Mouse (Mus musculus) adrenal gland (tissue): ENCODE data around the gene 5730522E02Rik.
"Not testable (repeated sequence)": the region's sequence is repeated elsewhere in the genome, so short reads cannot be mapped to it uniquely, and the experiment has no call there.

Experiments used
- intact Hi-C: fragments of 180-260 bp; cut with DNase I; formaldehyde crosslinking; loops from one replicate; pipeline ENCODE4 v1.15.1; 2025
- long read RNA-seq, 2 experiments: library from polyadenylated mRNA; unstranded; transcript quantifications; one replicate each; pipeline ENCODE4 v2.0.0; 2020; ENCODE audit warnings: borderline replicate concordance in 1 of 2; ENCODE audit not compliant: insufficient replicate concordance in 1 of 2

The 5730522E02Rik gene
- long read RNA-seq, experiment 1 = 0 reads
- long read RNA-seq, experiment 2, partial matches to known transcripts = 0 of 2 reads
- long read RNA-seq, experiment 2, other reads (novel, unspliced or antisense) = 2 of 2 reads

DNA sequence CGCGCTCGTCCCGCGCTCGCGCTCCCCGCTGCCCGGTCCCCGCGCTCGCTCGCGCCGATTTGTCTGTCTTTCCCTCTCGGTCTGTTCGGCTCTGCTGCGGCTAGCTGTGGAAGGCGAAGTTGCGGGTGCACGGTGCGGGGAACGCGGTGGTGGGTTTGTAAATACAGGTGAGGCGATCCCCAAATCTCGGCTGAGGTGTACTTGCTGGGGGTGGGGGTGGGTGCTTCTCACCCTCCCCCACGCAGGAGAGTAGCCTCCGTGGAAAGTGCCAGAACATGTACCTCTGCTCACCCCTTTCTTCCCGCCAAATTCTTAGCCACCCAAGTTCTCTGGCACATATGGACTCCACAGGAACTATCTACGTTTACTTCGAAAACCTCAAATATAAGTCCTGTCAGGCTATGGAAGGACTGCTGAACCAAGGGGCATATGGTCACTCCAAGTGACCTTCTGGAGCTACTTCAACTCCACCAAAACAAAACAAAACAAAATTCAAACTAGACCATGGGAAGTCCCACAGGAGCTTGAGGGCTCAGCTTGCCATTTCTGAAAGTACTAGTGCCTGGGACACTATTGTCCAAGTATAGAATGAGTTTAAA, at the start of gene 5730522E02Rik:
Gene 5730522E02Rik, minus strand, starts transcription at position 182 of the 599 bp plus-strand sequence.
- intact Hi-C loops = no loop called here

DNA sequence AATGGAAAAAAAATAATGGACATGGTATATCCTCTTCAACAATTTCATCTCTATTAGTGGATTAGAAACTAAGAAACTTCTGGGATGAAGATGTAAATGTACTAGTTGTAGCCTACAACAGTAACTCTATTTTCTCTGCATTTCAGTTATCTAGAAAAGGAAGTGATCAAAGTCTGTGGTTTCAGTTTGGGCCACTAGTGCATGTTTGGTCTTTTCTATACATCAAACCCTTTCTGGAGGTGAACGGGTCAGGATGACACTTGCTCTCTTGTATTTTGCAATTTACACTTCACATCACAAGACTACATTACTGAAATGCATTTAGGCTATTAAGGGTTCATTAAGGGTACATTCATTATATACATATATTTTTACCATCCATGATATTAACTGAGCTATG, 26.0 kb upstream of the 5730522E02Rik start:
- intact Hi-C loops = no loop called here

DNA sequence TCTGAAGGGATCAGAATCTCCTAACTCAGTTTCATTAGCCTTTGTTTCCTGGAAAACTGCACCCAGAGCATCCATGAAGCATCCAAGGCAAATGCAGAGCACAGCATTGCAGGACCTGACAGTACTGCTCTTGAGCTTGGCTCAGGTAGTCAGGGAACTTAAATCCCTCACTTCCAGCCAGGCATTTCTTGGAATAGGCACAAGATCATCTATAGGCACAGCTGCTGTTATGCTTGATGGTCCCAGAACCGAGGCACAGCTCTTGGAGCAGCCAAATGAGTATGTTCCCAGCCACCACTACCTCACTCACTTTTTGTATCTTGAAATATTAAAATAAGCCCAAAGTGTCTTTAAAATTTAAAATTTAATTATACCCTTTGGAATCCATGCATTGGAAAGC, 19.3 kb upstream of the 5730522E02Rik start:
- intact Hi-C loops = no loop called here

DNA sequence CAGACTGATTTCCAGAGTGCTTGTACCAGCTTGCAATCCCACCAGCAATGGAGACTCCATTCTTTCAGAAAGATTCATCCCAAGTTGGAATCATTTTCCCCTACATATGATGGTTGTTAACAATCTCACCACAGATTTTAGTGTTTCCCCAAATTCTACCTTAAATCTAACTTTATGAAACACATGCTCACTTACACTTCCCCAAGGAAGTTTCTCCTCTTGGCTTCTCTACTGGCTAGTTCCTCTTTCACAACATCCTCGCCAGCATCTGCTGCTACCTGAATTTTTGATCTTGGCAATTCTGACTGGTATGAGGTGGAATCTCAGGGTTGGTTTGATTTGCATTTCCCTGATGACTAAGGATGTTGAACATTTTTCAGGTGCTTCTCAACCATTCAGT, 3.1 kb upstream of the 5730522E02Rik start:
- intact Hi-C loops = not testable (repeated sequence)

DNA sequence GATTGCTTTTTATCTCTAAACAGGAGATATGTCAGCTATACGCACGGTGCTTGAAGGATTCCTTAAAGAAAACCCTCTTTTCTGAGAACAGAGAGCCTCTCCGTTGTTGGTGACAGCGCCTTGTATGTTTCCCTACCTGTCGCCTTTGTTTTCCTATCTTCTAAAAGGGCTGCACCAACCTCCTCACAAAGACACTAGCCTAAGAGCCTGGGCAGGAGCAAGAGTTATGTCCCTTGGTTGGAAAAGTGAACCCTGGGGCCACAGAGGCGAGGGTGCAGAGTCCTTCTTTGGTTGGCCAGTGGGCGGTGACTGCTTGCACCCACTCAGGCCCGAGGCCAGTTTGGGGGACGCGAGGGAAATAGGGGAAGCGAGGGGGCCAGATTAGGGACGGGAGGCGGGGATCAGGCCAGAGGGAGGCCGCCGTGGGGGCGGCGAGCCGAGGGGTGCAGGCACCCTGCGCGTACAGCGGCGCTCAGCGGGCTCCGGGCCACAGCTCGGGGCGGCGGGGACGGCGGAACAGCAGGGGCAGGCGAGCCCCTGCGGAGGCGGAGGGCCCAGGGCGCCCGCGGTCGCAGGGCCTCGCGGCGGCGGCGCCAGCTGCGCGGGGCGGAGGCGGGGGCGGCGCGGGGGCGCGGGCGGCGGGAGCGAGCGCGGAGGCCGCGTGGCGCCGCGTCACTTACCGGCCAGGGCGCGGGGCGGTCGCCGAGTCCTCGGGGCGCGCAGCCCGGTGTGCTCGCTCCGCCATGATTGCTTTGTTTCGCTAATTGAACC, 567 bp downstream of the 5730522E02Rik start:
- intact Hi-C loops = loop anchor here (10.0 kb wide), 2 partner anchors 175 to 755 kb away; partner anchors contain the start of gene Fancl

DNA sequence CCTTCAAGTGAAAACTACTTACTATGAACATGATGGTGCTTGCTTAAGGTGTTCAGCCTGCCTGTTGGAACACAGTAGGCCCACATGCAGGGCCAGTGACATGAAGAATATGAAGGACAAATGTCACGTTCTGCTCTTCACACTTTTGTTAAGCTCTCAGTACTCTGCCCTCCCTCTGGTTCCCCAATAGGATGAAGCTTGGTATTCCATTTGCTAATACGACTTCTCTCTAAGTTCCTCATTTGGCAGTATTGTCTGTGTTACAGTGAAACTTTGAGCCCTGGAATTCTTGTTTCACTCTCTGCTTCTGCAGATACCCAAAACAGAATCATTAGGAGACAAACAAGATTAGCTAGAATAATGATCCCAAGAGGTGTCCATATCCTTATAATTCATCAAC, 7.1 kb downstream of the 5730522E02Rik start:
- intact Hi-C loops = loop anchor here (10.0 kb wide), 2 partner anchors 181 to 761 kb away; partner anchors contain the start of gene Fancl

DNA sequence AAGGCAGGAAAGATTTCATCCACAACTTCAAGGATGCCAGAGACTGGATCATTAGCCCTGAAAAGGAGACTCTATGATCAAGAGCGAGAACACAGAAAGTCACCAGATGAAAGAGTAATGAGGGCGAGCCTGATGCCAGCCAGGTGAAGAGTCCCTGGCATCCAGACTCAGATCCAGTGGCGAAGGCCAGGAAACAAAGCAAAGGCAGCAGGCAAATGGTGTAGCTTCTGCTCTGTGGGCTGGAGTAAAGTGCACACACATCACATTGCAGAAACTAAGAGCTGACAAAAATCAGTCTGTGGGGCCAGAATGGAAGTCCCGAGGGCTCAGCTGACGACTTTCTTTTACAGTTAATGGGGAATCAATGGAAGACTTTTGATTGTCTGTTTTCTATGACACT, 7.7 kb downstream of the 5730522E02Rik start:
- intact Hi-C loops = loop anchor here (10.0 kb wide), 2 partner anchors 182 to 762 kb away; partner anchors contain the start of gene Fancl

DNA sequence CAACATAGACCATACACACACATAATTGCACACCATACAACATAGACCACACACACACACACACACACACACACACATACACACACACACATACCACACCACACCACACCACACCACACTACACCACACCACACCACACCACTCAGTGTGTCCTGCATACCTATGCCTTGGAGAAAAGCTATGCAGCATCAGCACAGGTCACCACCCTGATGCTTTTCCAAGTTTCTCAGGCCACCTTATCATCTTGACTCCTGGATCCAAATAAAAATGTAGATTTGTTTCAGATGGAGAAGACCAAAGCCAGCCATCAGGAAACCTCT, 8.8 kb downstream of the 5730522E02Rik start:
- intact Hi-C loops = loop anchor here (10.0 kb wide), 2 partner anchors 183 to 763 kb away; partner anchors contain the start of gene Fancl

DNA sequence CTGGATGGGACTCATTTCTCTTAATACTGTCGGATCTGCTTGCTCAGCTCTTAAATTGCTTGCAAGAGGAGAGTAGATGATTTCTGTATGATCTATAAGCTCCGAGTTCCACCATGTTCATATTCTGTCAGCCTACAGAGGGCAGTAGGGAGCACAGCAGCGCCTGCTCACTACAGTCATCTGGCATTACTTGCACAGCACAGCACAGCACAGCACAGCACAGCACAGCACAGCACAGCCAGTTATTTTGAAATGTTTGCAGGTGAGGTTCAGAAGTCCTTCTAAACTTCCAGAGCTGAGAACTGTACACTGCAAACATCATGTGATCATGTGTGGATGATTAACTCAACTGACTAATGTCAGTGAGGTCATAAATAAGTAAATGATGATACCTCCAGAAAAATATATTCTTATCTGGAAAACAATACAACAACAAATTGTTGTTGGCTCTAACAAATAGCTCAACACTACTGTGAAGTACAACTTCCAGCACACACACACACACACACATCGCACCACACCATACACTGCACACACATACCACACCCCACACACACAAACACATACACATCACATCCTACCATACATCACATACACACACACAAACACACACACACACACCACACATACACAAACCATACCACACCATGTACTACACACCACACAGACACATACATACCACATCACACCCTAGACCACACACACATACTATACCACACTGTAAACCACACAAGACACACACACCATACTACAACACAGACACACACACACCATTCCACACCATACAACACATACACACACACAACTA, 9.4 kb downstream of the 5730522E02Rik start:
- intact Hi-C loops = loop anchor here (10.0 kb wide), 2 partner anchors 184 to 764 kb away; partner anchors contain the start of gene Fancl

DNA sequence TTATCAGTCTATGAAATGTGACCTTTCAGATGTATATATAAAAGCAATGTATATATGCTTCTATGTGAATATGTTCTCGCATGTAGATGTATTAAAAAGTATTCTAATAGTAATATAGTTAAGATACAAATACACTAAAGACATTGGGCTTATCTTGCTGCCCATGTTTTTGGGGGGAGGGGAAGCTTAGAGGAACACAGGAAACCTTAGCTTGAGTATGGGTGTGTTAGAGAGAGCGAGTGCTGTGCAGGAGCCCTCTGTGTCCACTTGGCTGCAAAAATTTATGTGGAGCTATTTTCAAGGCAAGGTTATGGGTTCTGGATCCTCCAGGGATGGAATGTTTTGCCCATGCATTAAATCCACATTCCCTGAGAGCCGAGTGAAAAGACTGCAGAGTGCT, 15.1 kb downstream of the 5730522E02Rik start:
- intact Hi-C loops = no loop called here

DNA sequence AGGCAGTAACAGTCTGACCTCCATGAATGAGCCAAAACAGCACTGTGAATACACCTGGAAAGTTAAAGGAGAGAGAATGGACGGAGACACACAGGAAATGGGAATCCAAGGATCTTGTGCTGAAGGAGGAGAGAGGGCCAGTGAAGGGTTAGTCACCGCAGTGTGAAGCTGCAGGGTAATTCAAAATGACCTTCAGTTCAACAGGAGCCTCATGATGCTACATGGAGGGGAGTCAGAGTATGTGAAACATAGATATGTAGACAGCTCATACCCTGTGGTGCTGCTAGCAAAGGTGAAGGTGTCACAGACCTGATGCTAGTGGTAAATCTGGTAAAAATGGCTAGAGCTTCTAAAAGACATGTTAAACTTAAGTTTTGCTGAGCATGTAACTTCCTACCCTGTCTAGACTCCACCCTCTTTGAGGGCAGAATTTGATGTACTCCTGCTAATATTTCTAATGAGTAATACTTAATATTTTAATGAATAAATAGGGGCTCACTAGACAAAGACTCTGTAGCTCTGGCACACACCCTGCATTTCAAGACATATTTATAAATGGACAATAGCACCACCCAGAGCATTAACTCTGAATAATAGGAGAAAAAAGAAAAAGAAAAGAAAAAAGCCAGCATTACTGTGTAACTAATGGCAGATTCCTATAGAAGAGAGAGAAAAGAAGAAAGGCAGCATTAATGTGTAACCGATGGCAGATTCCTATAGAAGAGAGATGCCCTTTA, 23.2 kb downstream of the 5730522E02Rik start:
- intact Hi-C loops = no loop called here

DNA sequence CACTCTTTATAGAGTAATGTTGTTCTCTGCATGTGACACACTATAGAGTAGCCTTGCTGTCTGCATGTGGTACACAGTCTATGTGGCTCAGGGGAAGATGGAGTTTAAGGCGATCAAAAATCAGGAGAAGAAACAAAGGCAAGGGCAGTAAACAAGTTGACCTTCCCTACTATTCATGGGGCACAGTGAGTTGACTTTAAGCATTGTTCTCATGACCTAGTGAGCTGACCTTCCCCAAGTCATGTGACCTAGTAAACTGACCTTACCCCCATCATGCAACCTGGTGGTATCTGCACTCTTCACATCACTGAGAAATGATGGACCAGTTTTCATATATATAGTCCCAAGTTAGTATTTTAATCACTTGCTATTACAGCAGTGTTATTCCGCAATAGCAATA, 40.0 kb downstream of the 5730522E02Rik start:
- intact Hi-C loops = no loop called here

DNA sequence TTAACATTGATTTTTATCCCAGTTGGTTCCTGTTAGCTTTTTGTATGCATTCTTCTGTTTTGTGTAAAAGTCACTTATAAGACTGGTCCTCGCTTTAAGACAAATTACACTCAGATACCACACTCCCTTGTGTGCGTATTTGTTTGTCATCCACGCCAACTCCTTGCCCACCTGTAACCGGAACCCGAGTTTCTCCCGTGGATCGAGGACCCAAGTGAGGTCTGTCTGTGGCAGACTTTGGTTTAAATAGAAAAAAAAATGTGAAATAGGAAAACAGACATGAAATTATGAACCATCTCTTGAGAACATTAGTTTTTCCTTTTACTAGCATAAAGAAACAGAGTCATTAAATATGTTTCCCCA, 43.0 kb downstream of the 5730522E02Rik start:
- intact Hi-C loops = no loop called here

DNA sequence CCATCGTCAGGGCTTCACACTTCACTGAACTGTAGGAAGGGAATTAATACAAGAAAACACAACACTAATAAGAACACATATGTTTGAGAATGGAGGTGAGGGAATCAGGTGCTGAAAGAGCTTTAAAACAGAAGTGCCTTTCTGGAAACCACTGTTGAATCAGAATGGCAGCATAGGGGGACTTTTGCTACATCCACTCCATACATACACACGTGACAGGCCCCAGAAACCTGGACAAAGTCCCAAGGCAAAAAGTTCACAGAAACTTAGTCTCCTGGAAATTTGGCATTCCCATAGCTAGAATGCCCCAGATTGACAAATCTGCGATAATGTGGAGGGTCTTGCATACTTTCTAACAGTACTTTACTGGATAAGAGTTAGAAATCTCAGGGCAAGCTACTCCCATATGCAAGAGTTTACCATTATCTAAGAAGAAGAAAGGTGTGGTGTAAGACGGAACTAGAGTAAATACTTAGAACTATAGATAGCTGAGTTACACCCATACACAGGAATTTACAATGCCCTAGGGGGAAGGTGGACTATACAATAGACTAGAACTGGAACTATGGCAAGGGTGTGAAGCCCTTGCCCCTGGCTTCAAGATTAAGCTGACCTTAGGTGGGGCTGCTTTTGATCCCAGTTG, 43.5 kb downstream of the 5730522E02Rik start:
- intact Hi-C loops = no loop called here

DNA sequence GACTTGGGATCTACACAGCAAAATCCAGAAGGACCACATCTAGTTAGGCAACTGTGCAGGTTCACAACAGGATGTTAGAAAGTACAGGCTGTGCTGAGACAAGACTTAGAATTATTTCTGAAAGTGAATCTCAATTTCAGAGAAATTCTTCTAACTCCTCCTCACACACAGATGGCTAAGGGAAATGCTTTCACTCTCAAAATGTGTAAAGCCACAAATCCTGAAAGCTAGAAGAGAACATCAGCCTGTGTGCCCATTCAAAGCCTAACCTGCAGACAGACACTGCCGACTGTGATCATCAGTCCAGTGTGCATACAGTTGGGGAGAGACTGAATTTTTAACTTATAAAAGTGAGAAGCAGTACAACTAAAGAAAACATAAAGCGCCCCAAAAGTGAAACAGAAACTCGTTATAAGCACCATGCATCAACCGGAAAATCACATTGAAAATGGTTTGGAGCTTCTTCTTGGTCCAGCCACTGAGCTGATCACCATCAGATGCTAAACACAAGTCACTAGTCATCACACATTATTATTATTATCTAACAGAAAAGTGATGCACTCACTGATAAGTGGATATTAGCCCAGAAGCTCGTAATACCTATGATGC, 45.8 kb downstream of the 5730522E02Rik start:
- intact Hi-C loops = no loop called here

DNA sequence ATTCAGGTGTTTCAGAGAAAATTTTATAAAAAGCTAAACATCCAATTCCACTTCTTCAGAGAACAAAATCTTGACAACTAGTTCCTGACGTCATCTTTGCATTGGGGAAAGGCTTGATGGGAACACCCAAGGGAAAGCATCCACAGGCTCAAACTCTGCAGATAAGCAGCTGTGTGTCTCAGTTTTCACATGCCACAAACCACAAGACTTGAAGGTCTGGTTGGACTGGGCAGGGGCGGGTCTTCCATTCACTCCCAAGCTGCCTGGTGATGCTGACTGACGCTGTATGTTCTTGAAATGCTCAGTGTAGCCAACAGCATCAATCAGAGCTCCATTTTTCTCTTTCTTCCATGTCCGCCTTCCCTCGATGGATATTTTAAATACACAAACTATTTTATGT, 49.2 kb downstream of the 5730522E02Rik start:
- intact Hi-C loops = no loop called here

DNA sequence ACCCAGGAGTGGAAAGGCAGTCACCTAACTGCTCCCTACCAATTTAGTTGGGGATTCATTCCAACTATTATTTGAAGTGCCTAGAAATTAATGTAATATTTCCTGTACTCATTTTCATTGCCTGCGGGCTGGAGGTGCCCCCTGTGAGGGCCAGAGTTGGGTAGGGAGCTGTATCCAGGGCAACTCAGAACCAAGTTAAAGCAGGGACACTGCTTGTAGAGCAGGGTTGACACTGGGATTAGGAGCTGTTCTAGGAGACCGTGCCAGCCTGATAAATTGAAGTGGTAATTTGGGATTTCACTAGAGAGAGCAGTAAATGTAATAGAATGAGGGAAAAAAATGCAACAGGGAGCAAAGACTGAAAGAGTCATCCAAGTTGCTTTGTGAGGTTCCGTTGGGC, 51.5 kb downstream of the 5730522E02Rik start:
- intact Hi-C loops = no loop called here

DNA sequence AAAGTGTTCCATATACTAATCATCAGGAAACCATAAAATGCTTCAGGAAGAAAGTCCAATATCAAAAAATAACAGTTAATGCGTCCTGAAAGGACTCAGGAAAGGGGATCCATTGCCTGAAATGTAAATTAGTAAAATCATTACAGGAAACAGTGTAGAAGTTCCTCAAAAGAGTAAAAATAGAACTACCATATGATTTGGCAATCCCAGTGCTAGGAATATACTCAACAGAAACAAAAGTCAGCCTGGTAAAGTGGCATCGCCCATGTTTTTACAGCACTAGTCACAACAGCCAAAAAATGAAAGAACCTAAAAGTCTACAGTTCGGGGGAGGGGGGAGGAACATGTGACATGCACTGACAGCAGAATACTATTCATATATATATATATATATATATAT, 70.5 kb downstream of the 5730522E02Rik start:
- intact Hi-C loops = no loop called here

DNA sequence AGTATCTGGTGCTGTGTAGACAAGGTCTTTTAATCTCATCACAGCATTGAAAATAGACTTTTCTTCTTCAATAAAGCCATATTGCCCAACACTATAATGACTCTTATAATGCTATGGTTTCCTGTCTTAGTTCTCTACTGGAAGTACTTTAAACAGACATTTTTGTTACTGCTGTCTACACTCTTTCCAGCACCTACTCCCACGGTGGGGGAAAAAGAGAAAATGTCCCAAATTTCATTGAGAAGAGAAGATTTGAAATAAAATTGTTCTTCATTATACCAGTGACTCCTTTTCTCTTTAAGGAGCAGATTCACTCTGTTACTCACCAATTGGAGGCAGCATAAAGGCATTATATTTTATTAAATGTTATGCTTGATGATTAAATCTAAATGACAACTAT, 72.5 kb downstream of the 5730522E02Rik start:
- intact Hi-C loops = no loop called here

DNA sequence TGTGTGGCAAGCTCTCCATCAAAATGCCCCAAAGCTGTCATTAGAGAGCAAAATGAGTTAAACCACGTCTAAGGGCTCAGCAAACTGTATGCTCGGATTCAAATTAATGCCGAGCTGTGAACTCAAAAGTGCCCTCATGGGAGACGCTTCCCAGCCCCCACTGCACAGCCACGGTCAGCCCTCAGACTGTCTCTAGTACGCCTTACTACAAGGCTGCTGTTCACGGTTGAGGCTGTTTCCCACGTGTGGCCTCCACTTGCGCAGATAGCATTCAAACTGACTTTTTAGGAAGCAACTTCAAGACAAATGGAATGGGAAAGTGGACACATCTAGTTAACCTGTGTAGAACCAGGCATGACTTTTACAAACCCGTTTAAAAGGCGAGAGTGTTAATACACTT, 79.7 kb downstream of the 5730522E02Rik start:
- intact Hi-C loops = no loop called here
